Comparison of ENCODE assay signal across 9 mouse cellular contexts in the genomic region with DNA sequence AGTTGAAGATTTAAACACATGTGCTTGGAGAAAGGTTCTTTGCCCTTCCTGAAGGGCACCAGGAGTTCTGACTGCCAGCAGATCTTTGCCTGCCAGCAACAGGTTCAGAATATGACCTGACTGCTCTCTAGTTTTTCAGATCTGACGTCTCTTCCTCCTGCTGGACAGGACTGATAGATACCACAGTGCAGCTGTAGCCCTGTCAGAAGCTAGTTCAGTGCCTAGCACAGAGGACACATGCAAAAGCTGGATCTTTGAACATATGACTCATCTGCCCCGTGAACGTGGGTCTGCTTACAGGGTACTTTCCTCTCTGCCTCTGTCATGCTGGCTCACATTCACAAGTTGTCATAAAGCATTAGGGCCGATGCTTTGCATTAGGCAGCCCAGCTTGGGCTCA. TPM values are rescaled to one million over a fixed set of nuclear protein-coding genes. Genes with fewer than 3 reads are reported as not detected.
DNase-seq lines count a peak whose midpoint lies in the region; ATAC-seq and TF ChIP-seq lines count a peak whose summit lies in the region.
"Had no signal": no experiment of that assay in that cellular context is flagged by ENCODE, and none has a peak within 500 bp of the region (broad histone marks: within the 10 kb centered on the region; RNA-seq: fewer than 3 reads in every experiment).

No protein-coding gene starts in this region.

- no peaks in the 10 kb centered on the region for H3K36me3 ChIP-seq in lung, postnatal 0 days (ENCODE audit: insufficient read depth, low read length)
- H3K36me3 ChIP-seq in stomach, postnatal 0 days (ENCODE audit: control insufficient read depth, insufficient read depth, low read length): no peaks in the 10 kb centered on the region
- no peaks in the 10 kb centered on the region for H3K36me3 ChIP-seq in midbrain, postnatal 0 days (ENCODE audit: insufficient read depth, low read length)
- H3K36me3 ChIP-seq: limb, embryonic 12.5 days had no signal

- H3K9me3 ChIP-seq in lung, postnatal 0 days (ENCODE audit: low read length): no peaks in the 10 kb centered on the region
- no peaks in the 10 kb centered on the region for H3K9me3 ChIP-seq in stomach, postnatal 0 days (ENCODE audit: control insufficient read depth, low read length)
- H3K9me3 ChIP-seq in midbrain, postnatal 0 days (ENCODE audit: low read length): no peaks in the 10 kb centered on the region
- H3K9me3 ChIP-seq: limb, embryonic 12.5 days had no signal

- H3K4me2 ChIP-seq in lung, postnatal 0 days (replicated peaks; ENCODE audit: low read depth, low read length): peak overlapping the region; percentile 27; the same call in 1 of the 2 replicates
- 0 out of 2 replicates have a peak overlapping the region, but pooled peaks have one; percentile 3 for H3K4me2 ChIP-seq in stomach, postnatal 0 days (replicated peaks; ENCODE audit: low read depth)
- H3K4me2 ChIP-seq in midbrain, postnatal 0 days (ENCODE audit: low read depth, low read length, poor library complexity, severe bottlenecking): no peak overlapping the region
- H3K4me2 ChIP-seq: limb, embryonic 12.5 days had no signal

- TF ChIP-seq CTCF in lung, postnatal 0 days (IDR thresholded peaks at IDR 0.05): no peak
- no peak for TF ChIP-seq CTCF in stomach, postnatal 0 days (IDR thresholded peaks at IDR 0.05; ENCODE audit: low read depth)
- no peak for TF ChIP-seq CTCF in midbrain, postnatal 0 days (IDR thresholded peaks at IDR 0.05)

- 44% methylated on average over 4 of the region's 4 CpGs for WGBS in lung, postnatal 0 days
- 22% methylated on average over 4 of the region's 4 CpGs for WGBS in stomach, postnatal 0 days
- 46% methylated on average over 4 of the region's 4 CpGs for WGBS in midbrain, postnatal 0 days

- peaks cover 17% of the 10 kb centered on the region; the same call in 1 of the 2 replicates for H3K4me1 ChIP-seq in lung, postnatal 0 days (ENCODE audit: insufficient read depth, low read depth, low read length)
- H3K4me1 ChIP-seq in stomach, postnatal 0 days (replicated peaks; ENCODE audit: control insufficient read depth, insufficient read depth): peaks cover 7% of the 10 kb centered on the region; the same call in 1 of the 2 replicates
- H3K4me1 ChIP-seq in midbrain, postnatal 0 days (ENCODE audit: insufficient read depth, low read length): peaks cover 15% of the 10 kb centered on the region

- H3K27me3 ChIP-seq in lung, postnatal 0 days (replicated peaks; ENCODE audit: insufficient read depth, low read length): no peaks in the 10 kb centered on the region
- no peaks in the 10 kb centered on the region for H3K27me3 ChIP-seq in stomach, postnatal 0 days (ENCODE audit: control insufficient read depth, insufficient read depth, low read length)
- H3K27me3 ChIP-seq in midbrain, postnatal 0 days (ENCODE audit: insufficient read depth, low read length): no peaks in the 10 kb centered on the region
- H3K27me3 ChIP-seq: limb, embryonic 12.5 days had no signal

- ATAC-seq in lung, postnatal 0 days: no peak
- no peak for ATAC-seq in stomach, postnatal 0 days (ENCODE audit: low FRiP score, low TSS enrichment)
- no peak for ATAC-seq in midbrain, postnatal 0 days (ENCODE audit: low FRiP score)

- DNase-seq in adrenal gland, adult 2 months: peak; percentile 46
- no peak for DNase-seq in adrenal gland, postnatal 4 days (ENCODE audit: low spot score in 2 of 2)
- DNase-seq in lung, postnatal 0 days (ENCODE audit: low spot score): no peak
- no peak for DNase-seq in lung, postnatal 4 days
- DNase-seq in induced T-regulatory cell, adult 2 months (ENCODE audit: low read depth): peak; percentile 19
- DNase-seq in stomach, postnatal 0 days (ENCODE audit: low spot score): no peak
- DNase-seq in midbrain, postnatal 0 days (ENCODE audit: low spot score): no peak
- no peak for DNase-seq in right cerebral cortex, adult 2 months (ENCODE audit: low spot score in 2 of 2)

- no peak overlapping the region for H3K9ac ChIP-seq in lung, postnatal 0 days (replicated peaks; ENCODE audit: low read depth)
- H3K9ac ChIP-seq in stomach, postnatal 0 days (ENCODE audit: low read length): no peak overlapping the region
- no peak overlapping the region for H3K9ac ChIP-seq in midbrain, postnatal 0 days (replicated peaks; ENCODE audit: low read length, poor library complexity, severe bottlenecking)
- H3K9ac ChIP-seq: limb, embryonic 12.5 days had no signal

- H3K4me3 ChIP-seq in lung, postnatal 0 days (ENCODE audit: low read depth, low read length): no peak overlapping the region
- no peak overlapping the region for H3K4me3 ChIP-seq in stomach, postnatal 0 days (ENCODE audit: low read depth, low read length)
- no peak overlapping the region for H3K4me3 ChIP-seq in midbrain, postnatal 0 days (ENCODE audit: low read depth, low read length)
- H3K4me3 ChIP-seq: limb, embryonic 12.5 days had no signal

- peak overlapping the region; percentile 57 for H3K27ac ChIP-seq in lung, postnatal 0 days (ENCODE audit: low read length)
- no peak overlapping the region for H3K27ac ChIP-seq in stomach, postnatal 0 days (replicated peaks)
- H3K27ac ChIP-seq in midbrain, postnatal 0 days (ENCODE audit: low read depth, low read length): no peak overlapping the region
- H3K27ac ChIP-seq: limb, embryonic 12.5 days had no signal

- no peak for TF ChIP-seq EP300 in lung, postnatal 0 days (IDR thresholded peaks at IDR 0.05)
- no peak for TF ChIP-seq EP300 in stomach, postnatal 0 days (optimal IDR thresholded peaks at IDR 0.05)

RNA-seq across cellular contexts. Expression of a gene that starts 3.0 kb away (rescaled TPM):
- 10 to 100 TPM; 42.3 to 53.0 TPM for total RNA-seq in adrenal gland, adult 2 months (2021)
- polyA plus RNA-seq in adrenal gland, adult 2 months (2012; rRNA removed): 18.5 TPM in 2 replicates
- 10 to 100 TPM; 40.9 to 43.7 TPM for total RNA-seq in adrenal gland, postnatal 4 days (2021)
- 12.6 and 16.7 TPM in 2 replicates for polyA plus RNA-seq in lung, postnatal 0 days (2015; fragmentation: Nextera tagmentation; extraction: Ambion mirVana)
- polyA plus RNA-seq in stomach, postnatal 0 days (2015; fragmentation: Nextera tagmentation; extraction: Ambion mirVana): 4.0 and 4.9 TPM in 2 replicates
- total RNA-seq in midbrain, postnatal 0 days (2014; rRNA removed): 27.0 and 29.6 TPM in 2 replicates
- 10.4 and 11.2 TPM in 2 replicates for polyA plus RNA-seq in midbrain, postnatal 0 days (2015; fragmentation: Nextera tagmentation; extraction: Ambion mirVana)

RNA-seq across cellular contexts. Expression of a gene that starts 45.9 kb away (rescaled TPM):
- total RNA-seq in adrenal gland, adult 2 months (2021): under 1 TPM; 0.55 to 0.63 TPM
- polyA plus RNA-seq in adrenal gland, adult 2 months (2012; rRNA removed): 0.04 and 0.10 TPM in 2 replicates
- total RNA-seq in adrenal gland, postnatal 4 days (2021): under 1 TPM; 0.84 to 0.99 TPM
- 0.91 and 1.7 TPM in 2 replicates for polyA plus RNA-seq in lung, postnatal 0 days (2015; fragmentation: Nextera tagmentation; extraction: Ambion mirVana)
- polyA plus RNA-seq in stomach, postnatal 0 days (2015; fragmentation: Nextera tagmentation; extraction: Ambion mirVana): 0.21 TPM in 2 replicates
- 36.8 and 37.9 TPM in 2 replicates for total RNA-seq in midbrain, postnatal 0 days (2014; rRNA removed)
- 17.9 and 21.2 TPM in 2 replicates for polyA plus RNA-seq in midbrain, postnatal 0 days (2015; fragmentation: Nextera tagmentation; extraction: Ambion mirVana)

Comparison
In these comparisons a context has a peak if more than half of its experiments do, and no peak if none do; other contexts are left out.
1. DNase-seq: peak in adrenal gland, adult 2 months (single experiment) and induced T-regulatory cell, adult 2 months (single experiment); none in adrenal gland, postnatal 4 days (0 of 2), lung, postnatal 0 days (single experiment), lung, postnatal 4 days (0 of 2), stomach, postnatal 0 days (single experiment), midbrain, postnatal 0 days (single experiment) and right cerebral cortex, adult 2 months (0 of 2).